Mouse (Mus musculus) heart, postnatal 0 days (tissue): ENCODE measurements around the gene Pla2g2c. TPM values are rescaled to one million over a fixed set of nuclear protein-coding genes. Genes with fewer than 3 reads are reported as not detected.

Experiments used
- ATAC-seq: fragments of 200-750 bp; cut with Nextera tagmentation; 2 replicates; pipeline ENCODE4 v1.8.0; 2017; ENCODE audit warnings: low read depth, moderate number of reproducible peaks, moderate library complexity; ENCODE audit not compliant: insufficient read depth
- DNase-seq: peaks from one replicate; pipeline ENCODE4 v3.0.0-alpha.2; 2016; ENCODE audit warnings: low spot score
- H3K27ac ChIP-seq: fragments of 300-500 bp; sonication (generic); 2 replicates; pipeline ENCODE4 v1.5.1; 2014; ENCODE audit warnings: low read depth, mild to moderate bottlenecking
- H3K27me3 ChIP-seq: fragments of 300-500 bp; sonication (generic); 2 replicates; pipeline ENCODE4 v1.6.1; 2014; ENCODE audit warnings: low read length, mixed read lengths; ENCODE audit not compliant: control insufficient read depth, insufficient read depth
- H3K36me3 ChIP-seq: fragments of 300-500 bp; sonication (generic); replicated peaks from 2 replicates; pipeline ENCODE4 v1.6.1; 2014; ENCODE audit warnings: low read length, mixed read lengths; ENCODE audit not compliant: control insufficient read depth, insufficient read depth
- H3K4me1 ChIP-seq: fragments of 300-500 bp; sonication (generic); 2 replicates; pipeline ENCODE4 v1.6.1; 2014; ENCODE audit warnings: antibody characterized with exemption; ENCODE audit not compliant: control insufficient read depth, insufficient read depth
- H3K4me2 ChIP-seq: fragments of 300-500 bp; sonication (generic); 2 replicates; pipeline ENCODE4 v1.6.1; 2014; ENCODE audit warnings: low read depth, mild to moderate bottlenecking, low read length, moderate library complexity
- H3K4me3 ChIP-seq: fragments of 300-500 bp; sonication (generic); 2 replicates; pipeline ENCODE4 v1.5.1; 2014; ENCODE audit warnings: low read depth, low read length
- H3K9ac ChIP-seq: fragments of 300-500 bp; sonication (generic); replicated peaks from 2 replicates; pipeline ENCODE4 v1.6.1; 2014; ENCODE audit warnings: low read depth, low read length, mixed read lengths
- H3K9me3 ChIP-seq: fragments of 300-500 bp; sonication (generic); replicated peaks from 2 replicates; pipeline ENCODE4 v1.6.1; 2016; ENCODE audit warnings: low read length; ENCODE audit not compliant: control insufficient read depth
- CTCF ChIP-seq: IDR thresholded peaks from 2 replicates; pipeline ENCODE4 v1.5.1; 2016; ENCODE audit warnings: antibody characterized with exemption, control low read depth, low read depth
- EP300 ChIP-seq: IDR thresholded peaks from 2 replicates; pipeline ENCODE4 v1.6.1; 2016; ENCODE audit warnings: antibody characterized with exemption, low read depth
- WGBS: fragments of 180-500 bp; shearing (Covaris S2); extraction: QIAGEN DNeasy Blood & Tissue Kit; methylation state at CpG from one replicate; pipeline ENCODE4 v1.1.7; 2014; 5-methylcytosine and 5-hydroxymethylcytosine counted together
- polyA plus RNA-seq: library from polyadenylated mRNA; unstranded; fragments of >200 nt; fragmentation: Nextera tagmentation; extraction: Ambion mirVana; gene quantifications from 2 replicates; pipeline ENCODE4 v1.2.1, GENCODE M21; 2015
- total RNA-seq: library from RNA; depleted of rRNA; stranded (reverse); fragments of >200 nt; gene quantifications from 2 replicates; pipeline ENCODE4 v1.2.3, GENCODE M21; 2014; ENCODE audit warnings: low replicate concordance

Gene Pla2g2c
- total and polyA plus RNA-seq, 2 experiments from 2014 or later = 0.27 TPM; not detected in 1

- H3K9ac ChIP-seq = no peak overlapping the region
- no peaks in the 10 kb centered on the region for H3K4me1 ChIP-seq
- H3K27me3 ChIP-seq = peaks cover 38% of the 10 kb centered on the region
- ATAC-seq = no peak
- H3K27ac ChIP-seq = no peak overlapping the region
- H3K9me3 ChIP-seq = no peaks in the 10 kb centered on the region
- H3K36me3 ChIP-seq = no peaks in the 10 kb centered on the region
- H3K4me2 ChIP-seq = no peak overlapping the region
- no peak for DNase-seq
- TF ChIP-seq EP300 (no peak), CTCF (no peak)
- 55% methylated on average over 9 of the region's 10 CpGs for whole genome bisulfite sequencing
- no peak overlapping the region for H3K4me3 ChIP-seq
Measured at GRCm38 (mm10) chr4:138697166-138697860, 27.3 kb upstream of the Pla2g2c start.

GRCm38 (mm10) chr4:138698296-138698695, 26.3 kb upstream of the Pla2g2c start:
- ATAC-seq (no peak), DNase-seq (no peak)
- no peaks in the 10 kb centered on the region for H3K4me1 ChIP-seq
- no peak overlapping the region for H3K4me3 ChIP-seq
- no peak overlapping the region for H3K9ac ChIP-seq
- no peak overlapping the region for H3K27ac ChIP-seq
- WGBS = 46% methylated on average over 2 of the region's 2 CpGs
- no peak for TF ChIP-seq EP300
- TF ChIP-seq CTCF = no peak
- H3K4me2 ChIP-seq = no peak overlapping the region
- peaks cover 35% of the 10 kb centered on the region for H3K27me3 ChIP-seq
- no peaks in the 10 kb centered on the region for H3K9me3 ChIP-seq
- no peaks in the 10 kb centered on the region for H3K36me3 ChIP-seq

GRCm38 (mm10) chr4:138700184-138700982, 24.2 kb upstream of the Pla2g2c start:
- H3K27ac ChIP-seq = no peak overlapping the region
- H3K4me2 ChIP-seq = no peak overlapping the region
- H3K27me3 ChIP-seq = peaks cover 27% of the 10 kb centered on the region; the same call in 1 of the 2 replicates
- TF ChIP-seq EP300 (no peak), CTCF (peak; percentile 84)
- 26% methylated on average over 15 of the region's 15 CpGs for WGBS
- H3K36me3 ChIP-seq = no peaks in the 10 kb centered on the region
- H3K4me1 ChIP-seq = no peaks in the 10 kb centered on the region
- ATAC-seq (peak; percentile 24; the same call in 1 of the 2 replicates), DNase-seq (peak; percentile 55)
- H3K9ac ChIP-seq = no peak overlapping the region
- H3K9me3 ChIP-seq = no peaks in the 10 kb centered on the region
- no peak overlapping the region for H3K4me3 ChIP-seq

GRCm38 (mm10) chr4:138701111-138701510, 23.5 kb upstream of the Pla2g2c start:
- 61% methylated on average over 8 of the region's 8 CpGs for WGBS
- ATAC-seq (no peak), DNase-seq (no peak)

GRCm38 (mm10) chr4:138702031-138702430, 22.6 kb upstream of the Pla2g2c start:
- Histone ChIP-seq H3K27me3 (peaks cover 19% of the 10 kb centered on the region; the same call in 1 of the 2 replicates), H3K9me3 (no peaks in the 10 kb centered on the region), H3K4me3 (no peak overlapping the region), H3K27ac (no peak overlapping the region), H3K9ac (no peak overlapping the region), H3K4me1 (no peaks in the 10 kb centered on the region), H3K36me3 (no peaks in the 10 kb centered on the region), H3K4me2 (no peak overlapping the region)
- no peak for TF ChIP-seq EP300
- no peak for TF ChIP-seq CTCF
- DNase-seq = no peak
- WGBS = 55% methylated on average over 2 of the region's 2 CpGs
- ATAC-seq = no peak

More at GRCm38 (mm10) chr4:138701111-138701510, 23.5 kb upstream of the Pla2g2c start:
- Histone ChIP-seq H3K4me1 (no peaks in the 10 kb centered on the region), H3K36me3 (no peaks in the 10 kb centered on the region), H3K9me3 (no peaks in the 10 kb centered on the region), H3K4me2 (no peak overlapping the region), H3K9ac (no peak overlapping the region), H3K27me3 (peaks cover 25% of the 10 kb centered on the region; the same call in 1 of the 2 replicates), H3K4me3 (no peak overlapping the region), H3K27ac (no peak overlapping the region)
- no peak for TF ChIP-seq CTCF
- no peak for TF ChIP-seq EP300
